ENCODE assay signal across 11 mouse cellular contexts in the genomic region with DNA sequence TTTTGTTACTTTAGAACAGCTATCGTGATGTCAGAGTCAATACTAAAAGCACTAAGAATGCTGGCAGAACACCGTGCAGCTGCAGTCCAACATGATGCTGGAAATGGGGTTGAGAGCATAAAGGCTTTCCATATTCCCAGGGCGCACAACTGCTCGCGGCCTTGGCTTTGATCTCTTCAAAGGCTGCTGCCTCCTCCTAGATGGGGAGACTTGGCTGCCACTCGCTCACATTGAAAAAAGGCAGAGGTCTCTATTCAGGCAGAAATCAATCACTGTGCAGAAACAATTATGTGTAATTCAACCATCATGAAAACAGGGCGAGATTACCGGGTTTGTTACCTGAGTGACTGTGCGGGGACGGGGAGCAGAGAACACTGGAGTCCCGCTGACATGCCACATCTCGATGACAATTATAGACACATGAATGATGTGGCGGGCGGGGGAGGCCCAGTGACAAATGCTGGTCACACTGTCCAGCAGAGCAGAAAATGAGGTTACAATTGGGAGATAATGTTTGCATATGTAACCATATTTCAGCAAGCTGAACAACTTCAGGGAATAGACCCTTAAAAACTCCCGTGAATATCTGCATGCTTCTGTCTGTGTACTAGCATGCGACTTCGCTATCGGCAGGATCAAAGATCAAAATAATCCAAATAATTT. TPM values are rescaled to one million over a fixed set of nuclear protein-coding genes. Genes with fewer than 3 reads are reported as not detected.
DNase-seq lines count a peak whose midpoint lies in the region; ATAC-seq and TF ChIP-seq lines count a peak whose summit lies in the region.
"Had no signal": no experiment of that assay in that cellular context is flagged by ENCODE, and none has a peak within 500 bp of the region (broad histone marks: within the 10 kb centered on the region; RNA-seq: fewer than 3 reads in every experiment).

No protein-coding gene starts in this region.

- no peak for TF ChIP-seq EP300 in heart, adult 2 months (IDR thresholded peaks at IDR 0.05; ENCODE audit: insufficient read depth, low read depth, low read length)

- H3K36me3 ChIP-seq in forebrain, embryonic 16.5 days (ENCODE audit: control insufficient read depth, insufficient read depth): no peaks in the 10 kb centered on the region
- 0 out of 2 replicates have a peak, but pooled peaks cover 7% of the 10 kb centered on the region for H3K36me3 ChIP-seq in midbrain, embryonic 12.5 days
- no peaks in the 10 kb centered on the region; the same call in 1 of the 2 replicates for H3K36me3 ChIP-seq in heart, adult 2 months (ENCODE audit: control insufficient read depth, insufficient read depth, low read length)

- WGBS in forebrain, embryonic 16.5 days: 8% methylated on average over 18 of the region's 18 CpGs
- WGBS in midbrain, embryonic 12.5 days: 15% methylated on average over 18 of the region's 18 CpGs
- WGBS in heart, adult 2 months: 82% methylated on average over 18 of the region's 18 CpGs

- no peak for TF ChIP-seq CTCF in heart, adult 2 months (IDR thresholded peaks at IDR 0.05)

- TF ChIP-seq POLR2A in heart, adult 2 months (IDR thresholded peaks at IDR 0.05; ENCODE audit: insufficient read depth, low read depth, low read length): no peak

- H3K4me1 ChIP-seq in forebrain, embryonic 16.5 days (replicated peaks; ENCODE audit: control insufficient read depth, insufficient read depth, low read length): peaks cover 23% of the 10 kb centered on the region
- peaks cover 60% of the 10 kb centered on the region for H3K4me1 ChIP-seq in midbrain, embryonic 12.5 days
- peaks cover 4% of the 10 kb centered on the region for H3K4me1 ChIP-seq in heart, adult 2 months (ENCODE audit: control insufficient read depth, insufficient read depth, low read length)

- no peak overlapping the region for H3K4me3 ChIP-seq in forebrain, embryonic 16.5 days (replicated peaks; ENCODE audit: low read length)
- 0 out of 2 replicates have a peak overlapping the region, but pooled peaks have one; percentile 18 for H3K4me3 ChIP-seq in midbrain, embryonic 12.5 days
- H3K4me3 ChIP-seq in heart, adult 2 months: no peak overlapping the region

- no peak overlapping the region for H3K9ac ChIP-seq in forebrain, embryonic 16.5 days (replicated peaks; ENCODE audit: low read depth, low read length)
- H3K9ac ChIP-seq in midbrain, embryonic 12.5 days (replicated peaks): 0 out of 2 replicates have a peak overlapping the region, but pooled peaks have one; percentile 11
- no peak overlapping the region for H3K9ac ChIP-seq in heart, adult 2 months (ENCODE audit: low read depth, low read length)

- no peaks in the 10 kb centered on the region for H3K9me3 ChIP-seq in forebrain, embryonic 16.5 days (ENCODE audit: control insufficient read depth, low read length)
- no peaks in the 10 kb centered on the region for H3K9me3 ChIP-seq in midbrain, embryonic 12.5 days

- intact Hi-C loops in heart, adult 2 months (cut with DNase I): no loop called here

- H3K4me2 ChIP-seq in forebrain, embryonic 16.5 days (ENCODE audit: low read length): peak overlapping the region; percentile 45
- peak overlapping the region; percentile 46 for H3K4me2 ChIP-seq in midbrain, embryonic 12.5 days (replicated peaks)

- peak; percentile 67 to 87 for DNase-seq in adrenal gland, adult (ENCODE audit: inconsistent age in 2 of 2, low spot score in 1 of 2)
- DNase-seq in adrenal gland, postnatal 4 days (ENCODE audit: low spot score in 2 of 2): no peak
- DNase-seq in adrenal gland, postnatal 10 days: peak; percentile 59
- DNase-seq in frontal cortex, adult 2 months (ENCODE audit: extremely low spot score in 1 of 2, low spot score in 1 of 2): no peak
- no peak for DNase-seq in natural killer cell, adult 2 months (ENCODE audit: low spot score in 2 of 2)
- no peak for DNase-seq in heart, adult 2 months
- DNase-seq: lung, adult 2 months; right cerebral cortex, postnatal 14 days had no signal

- H3K27me3 ChIP-seq in forebrain, embryonic 16.5 days (replicated peaks; ENCODE audit: control insufficient read depth, insufficient read depth, low read length): no peaks in the 10 kb centered on the region
- peaks cover 6% of the 10 kb centered on the region; the same call in 1 of the 2 replicates for H3K27me3 ChIP-seq in midbrain, embryonic 12.5 days
- no peaks in the 10 kb centered on the region for H3K27me3 ChIP-seq in heart, adult 2 months (ENCODE audit: control insufficient read depth, insufficient read depth, low read length)

- ATAC-seq in forebrain, embryonic 16.5 days: peak; percentile 76
- ATAC-seq in midbrain, embryonic 12.5 days (ENCODE audit: low FRiP score, low read depth): peak; percentile 82
- ATAC-seq: inflammation-experienced regulatory T-cells, adult 6 months had no signal

- H3K79me2 ChIP-seq in heart, adult 2 months (replicated peaks; ENCODE audit: control insufficient read depth, insufficient read depth, low read length): no peaks in the 10 kb centered on the region

- H3K27ac ChIP-seq in forebrain, embryonic 16.5 days (ENCODE audit: low read length): peak overlapping the region; percentile 35; the same call in 1 of the 2 replicates
- peak overlapping the region; percentile 73 for H3K27ac ChIP-seq in midbrain, embryonic 12.5 days (replicated peaks)
- no peak overlapping the region for H3K27ac ChIP-seq in heart, adult 2 months

RNA-seq across cellular contexts. Expression of a gene that starts 27.0 kb away (rescaled TPM):
- 10 to 100 TPM; 10.8 to 12.9 TPM for total RNA-seq in adrenal gland, postnatal 4 days (2021)
- total RNA-seq in adrenal gland, postnatal 10 days (2021): 1 to 10 TPM; 9.8 TPM
- 12.1 and 12.7 TPM in 2 replicates for polyA plus RNA-seq in forebrain, embryonic 16.5 days (2015; fragmentation: Nextera tagmentation; extraction: Ambion mirVana)
- polyA plus RNA-seq in midbrain, embryonic 12.5 days (2016; fragmentation: Nextera tagmentation; extraction: Ambion mirVana): 97.0 and 103 TPM in 2 replicates
- polyA plus RNA-seq in frontal cortex, adult 2 months (2012; rRNA removed): 10.6 and 12.0 TPM in 2 replicates
- total RNA-seq in heart, adult 2 months (2021): under 1 TPM; 0.23 to 0.34 TPM
- polyA plus RNA-seq in heart, adult 2 months (2012; rRNA removed): 0.88 and 1.5 TPM in 2 replicates

Comparison
In these comparisons a context has a peak if more than half of its experiments do, and no peak if none do; other contexts are left out.
1. DNase-seq: peak in adrenal gland, adult (2 of 2) and adrenal gland, postnatal 10 days (single experiment); none in adrenal gland, postnatal 4 days (0 of 2), frontal cortex, adult 2 months (0 of 2), natural killer cell, adult 2 months (0 of 2) and heart, adult 2 months (0 of 2).